Mouse (Mus musculus): ENCODE results near the gene Skil.
A peak's percentile ranks its signal among the peaks of the same experiment; 100 is the strongest.
"Not testable (repeated sequence)": the region's sequence is repeated elsewhere in the genome, so short reads cannot be mapped to it uniquely, and the experiment has no call there.

The Skil gene

GRCm38 (mm10) chr3:31129766-31130165 lies 34.9 kb downstream of the Skil start:
- no peak for DNase-seq (ENCODE audit: low spot score in 2 of 2)

GRCm38 (mm10) chr3:31133664-31134063 lies 38.8 kb downstream of the Skil start:
- no peak for DNase-seq (ENCODE audit: low spot score in 2 of 2)

- DNase-seq (ENCODE audit: low spot score in 2 of 2), result no peak
These were observed 39.4 kb downstream of the Skil start for GRCm38 (mm10) chr3:31134246-31134645.

GRCm38 (mm10) chr3:31134696-31135095 lies 39.8 kb downstream of the Skil start:
- no peak for DNase-seq (ENCODE audit: low spot score in 2 of 2)

- not testable (repeated sequence) for DNase-seq (ENCODE audit: low spot score in 2 of 2)
These were observed 41.7 kb downstream of the Skil start for GRCm38 (mm10) chr3:31136591-31136990.

- DNase-seq (ENCODE audit: low spot score in 2 of 2), result peak in 1 of 2 experiments; percentile 63
These were observed 43.9 kb downstream of the Skil start for GRCm38 (mm10) chr3:31138454-31139424.

GRCm38 (mm10) chr3:31141621-31142020 lies 46.8 kb downstream of the Skil start:
- DNase-seq (ENCODE audit: low spot score in 2 of 2), result no peak

- not testable (repeated sequence) for DNase-seq (ENCODE audit: low spot score in 2 of 2)
These were observed 50.4 kb downstream of the Skil start for GRCm38 (mm10) chr3:31145222-31145621.

- DNase-seq (ENCODE audit: low spot score in 2 of 2), result no peak
These were observed 50.9 kb downstream of the Skil start for GRCm38 (mm10) chr3:31145641-31146290.

GRCm38 (mm10) chr3:31148595-31148994 lies 53.7 kb downstream of the Skil start:
- no peak for DNase-seq (ENCODE audit: low spot score in 2 of 2)

GRCm38 (mm10) chr3:31149706-31150105 lies 54.8 kb downstream of the Skil start, which contains the start of gene Cldn11:
TSS of gene Cldn11 (plus strand) at chr3:31149920.
- no peak for DNase-seq (ENCODE audit: low spot score in 2 of 2)

GRCm38 (mm10) chr3:31152108-31152507 lies 57.2 kb downstream of the Skil start:
- DNase-seq (ENCODE audit: low spot score in 2 of 2), result no peak

- no peak for DNase-seq (ENCODE audit: low spot score in 2 of 2)
These were observed 61.3 kb downstream of the Skil start for GRCm38 (mm10) chr3:31156126-31156525.

GRCm38 (mm10) chr3:31157776-31158175 lies 62.9 kb downstream of the Skil start:
- DNase-seq (ENCODE audit: low spot score in 2 of 2), result no peak

GRCm38 (mm10) chr3:31160046-31160445 lies 65.2 kb downstream of the Skil start:
- no peak for DNase-seq (ENCODE audit: low spot score in 2 of 2)

- no peak for DNase-seq (ENCODE audit: low spot score in 2 of 2)
These were observed 66.5 kb downstream of the Skil start for GRCm38 (mm10) chr3:31161336-31161735.

- no peak for DNase-seq (ENCODE audit: low spot score in 2 of 2)
These were observed 68.0 kb downstream of the Skil start for GRCm38 (mm10) chr3:31162860-31163259.

- no peak for DNase-seq (ENCODE audit: low spot score in 2 of 2)
These were observed 70.9 kb downstream of the Skil start for GRCm38 (mm10) chr3:31165803-31166202.

GRCm38 (mm10) chr3:31166365-31166871 lies 71.6 kb downstream of the Skil start:
- no peak for DNase-seq (ENCODE audit: low spot score in 2 of 2)
